Mouse (Mus musculus): ENCODE measurements around the gene Strap. TPM values are rescaled to one million over a fixed set of nuclear protein-coding genes. Genes with fewer than 3 reads are reported as not detected.

The Strap gene
- polyA plus RNA-seq, 1 experiment from 2014 or later: 137 TPM

- no peaks in the 10 kb centered on the region for H3K27me3 ChIP-seq
- no peaks in the 10 kb centered on the region for H3K4me1 ChIP-seq
- no peak for ATAC-seq (ENCODE audit: insufficient number of reproducible peaks, low FRiP score, low TSS enrichment, low read depth)
- no peak overlapping the region for H3K4me3 ChIP-seq
- no peak overlapping the region for H3K4me2 ChIP-seq
- H3K36me3 ChIP-seq: peaks cover 6% of the 10 kb centered on the region; the same call in 1 of the 2 replicates
- no peak overlapping the region for H3K27ac ChIP-seq
- peaks cover 5% of the 10 kb centered on the region; the same call in 1 of the 2 replicates for H3K9me3 ChIP-seq
- H3K9ac ChIP-seq: no peak overlapping the region
- 22% methylated on average over 2 of the region's 2 CpGs for WGBS
These were observed 60.6 kb downstream of the Strap start for GRCm38 (mm10) chr6:137795494-137795893.

- ATAC-seq (ENCODE audit: insufficient number of reproducible peaks, low FRiP score, low TSS enrichment, low read depth): no peak
- no peak overlapping the region for H3K4me2 ChIP-seq
- no peaks in the 10 kb centered on the region for H3K27me3 ChIP-seq
- H3K4me3 ChIP-seq: no peak overlapping the region
- peaks cover 6% of the 10 kb centered on the region; the same call in 1 of the 2 replicates for H3K36me3 ChIP-seq
- WGBS: 68% methylated on average over 29 of the region's 29 CpGs
- H3K9ac ChIP-seq: no peak overlapping the region
- no peaks in the 10 kb centered on the region for H3K4me1 ChIP-seq
- H3K9me3 ChIP-seq: peaks cover 5% of the 10 kb centered on the region; the same call in 1 of the 2 replicates
- H3K27ac ChIP-seq: no peak overlapping the region
These were observed 62.0 kb downstream of the Strap start for GRCm38 (mm10) chr6:137796596-137797567.

- Histone ChIP-seq H3K4me3 (no peak overlapping the region), H3K27me3 (no peaks in the 10 kb centered on the region), H3K36me3 (peaks cover 6% of the 10 kb centered on the region; the same call in 1 of the 2 replicates), H3K9ac (no peak overlapping the region), H3K4me2 (no peak overlapping the region), H3K4me1 (peaks cover 6% of the 10 kb centered on the region; the same call in 1 of the 2 replicates), H3K9me3 (peaks cover 5% of the 10 kb centered on the region; the same call in 1 of the 2 replicates), H3K27ac (no peak overlapping the region)
- WGBS: 78% methylated on average over 9 of the region's 9 CpGs
- no peak for ATAC-seq (ENCODE audit: insufficient number of reproducible peaks, low FRiP score, low TSS enrichment, low read depth)
These were observed 64.4 kb downstream of the Strap start for GRCm38 (mm10) chr6:137799253-137799652.

Other genes starting within 250 kb of the Strap start
- gene Eps8, start 80.2 kb upstream of the Strap start, polyA plus RNA-seq (2015; fragmentation: Nextera tagmentation; extraction: Ambion mirVana): 27.0 and 30.8 TPM in 2 replicates
- 41.2 and 44.9 TPM in 2 replicates for gene Dera, start 19.5 kb downstream of the Strap start, polyA plus RNA-seq (2015; fragmentation: Nextera tagmentation; extraction: Ambion mirVana)